Mouse (Mus musculus): ENCODE results near the gene Klhdc8b. TPM values are rescaled to one million over a fixed set of nuclear protein-coding genes. Genes with fewer than 3 reads are reported as not detected.

The Klhdc8b gene
- total RNA-seq (2014; rRNA removed) (68.7 and 95.6 TPM in 2 replicates), polyA plus RNA-seq (2015; fragmentation: Nextera tagmentation; extraction: Ambion mirVana) (45.5 and 56.5 TPM in 2 replicates)

- DNase-seq (no peak), ATAC-seq (no peak)
- Histone ChIP-seq H3K27ac (ENCODE audit: low read depth, low read length) (peak within 1 kb of the TSS; percentile 76), H3K4me2 (ENCODE audit: low read depth) (peak within 1 kb of the TSS; percentile 88), H3K4me3 (ENCODE audit: low read depth, low read length) (peak within 1 kb of the TSS; percentile 79), H3K36me3 (ENCODE audit: insufficient read depth) (peaks cover 32% of the 10 kb centered on the region), H3K9me3 (ENCODE audit: low read length) (no peaks in the 10 kb centered on the region), H3K27me3 (ENCODE audit: insufficient read depth, low read length) (no peaks in the 10 kb centered on the region), H3K9ac (peak within 1 kb of the TSS; percentile 80), H3K4me1 (ENCODE audit: insufficient read depth) (0 out of 2 replicates have a peak, but pooled peaks cover 8% of the 10 kb centered on the region)
- 27% methylated on average over 11 of the region's 11 CpGs for WGBS
- TF ChIP-seq CTCF (IDR thresholded peaks at IDR 0.05; ENCODE audit: low read depth), result no peak
These were observed at the start of gene Klhdc8b for GRCm38 (mm10) chr9:108461181-108461631. Gene Klhdc8b, minus strand, starts transcription at chr9:108461581.

GRCm38 (mm10) chr9:108508776-108509175, 47.4 kb upstream of the Klhdc8b start:
- Histone ChIP-seq H3K27ac (ENCODE audit: low read depth, low read length) (no peak overlapping the region), H3K4me3 (ENCODE audit: low read depth, low read length) (peak overlapping the region; percentile 54; the same call in 1 of the 2 replicates), H3K4me1 (ENCODE audit: insufficient read depth) (peaks cover 15% of the 10 kb centered on the region), H3K27me3 (ENCODE audit: insufficient read depth, low read length) (no peaks in the 10 kb centered on the region), H3K9me3 (ENCODE audit: low read length) (no peaks in the 10 kb centered on the region), H3K9ac (peak overlapping the region; percentile 49; the same call in 1 of the 2 replicates), H3K36me3 (ENCODE audit: insufficient read depth) (peaks cover 39% of the 10 kb centered on the region), H3K4me2 (ENCODE audit: low read depth) (peak overlapping the region; percentile 68)
- ATAC-seq (no peak), DNase-seq (no peak)
- no peak for TF ChIP-seq CTCF (IDR thresholded peaks at IDR 0.05; ENCODE audit: low read depth)
- 89% methylated on average over 7 of the region's 7 CpGs for WGBS

GRCm38 (mm10) chr9:108507619-108508434, 46.4 kb upstream of the Klhdc8b start, which contains the start of gene Qars:
Gene Qars, plus strand, starts transcription at chr9:108507706.
- H3K36me3 ChIP-seq (ENCODE audit: insufficient read depth), result peaks cover 36% of the 10 kb centered on the region
- ATAC-seq, result peak; percentile 99
- no peak for TF ChIP-seq CTCF (IDR thresholded peaks at IDR 0.05; ENCODE audit: low read depth)

GRCm38 (mm10) chr9:108506901-108507300, 45.5 kb upstream of the Klhdc8b start:
- 89% methylated on average over 7 of the region's 7 CpGs for WGBS
- peaks cover 15% of the 10 kb centered on the region for H3K4me1 ChIP-seq (ENCODE audit: insufficient read depth)
- H3K27me3 ChIP-seq (ENCODE audit: insufficient read depth, low read length), result no peaks in the 10 kb centered on the region
- no peaks in the 10 kb centered on the region for H3K9me3 ChIP-seq (ENCODE audit: low read length)
- no peak for ATAC-seq
- DNase-seq, result no peak
- no peak overlapping the region for H3K4me3 ChIP-seq (ENCODE audit: low read depth, low read length)
- peak overlapping the region; percentile 68 for H3K4me2 ChIP-seq (ENCODE audit: low read depth)
- peaks cover 27% of the 10 kb centered on the region for H3K36me3 ChIP-seq (ENCODE audit: insufficient read depth)
- TF ChIP-seq CTCF (IDR thresholded peaks at IDR 0.05; ENCODE audit: low read depth), result no peak
- no peak overlapping the region for H3K9ac ChIP-seq
- H3K27ac ChIP-seq (ENCODE audit: low read depth, low read length), result peak overlapping the region; percentile 57; the same call in 1 of the 2 replicates

More at GRCm38 (mm10) chr9:108507619-108508434, 46.4 kb upstream of the Klhdc8b start, which contains the start of gene Qars:
- H3K27ac ChIP-seq (ENCODE audit: low read depth, low read length), result peak within 1 kb of the TSS; percentile 57
- H3K27me3 ChIP-seq (ENCODE audit: insufficient read depth, low read length), result no peaks in the 10 kb centered on the region
- peaks cover 15% of the 10 kb centered on the region for H3K4me1 ChIP-seq (ENCODE audit: insufficient read depth)
- peak within 1 kb of the TSS; percentile 49 for H3K9ac ChIP-seq
- peak within 1 kb of the TSS; percentile 68 for H3K4me2 ChIP-seq (ENCODE audit: low read depth)
- no peaks in the 10 kb centered on the region for H3K9me3 ChIP-seq (ENCODE audit: low read length)
- DNase-seq, result peak; percentile 96
- H3K4me3 ChIP-seq (ENCODE audit: low read depth, low read length), result peak within 1 kb of the TSS; percentile 54
- under 1% methylated on average over 37 of the region's 37 CpGs for WGBS

GRCm38 (mm10) chr9:108499943-108500342, 38.6 kb upstream of the Klhdc8b start:
- WGBS, result 94% methylated on average over 15 of the region's 15 CpGs
- Histone ChIP-seq H3K36me3 (ENCODE audit: insufficient read depth) (peaks cover 77% of the 10 kb centered on the region), H3K4me3 (ENCODE audit: low read depth, low read length) (no peak overlapping the region), H3K4me2 (ENCODE audit: low read depth) (no peak overlapping the region), H3K27ac (ENCODE audit: low read depth, low read length) (no peak overlapping the region), H3K4me1 (ENCODE audit: insufficient read depth) (no peaks in the 10 kb centered on the region), H3K27me3 (ENCODE audit: insufficient read depth, low read length) (no peaks in the 10 kb centered on the region), H3K9ac (no peak overlapping the region), H3K9me3 (ENCODE audit: low read length) (no peaks in the 10 kb centered on the region)
- no peak for TF ChIP-seq CTCF (IDR thresholded peaks at IDR 0.05; ENCODE audit: low read depth)
- ATAC-seq, result no peak
- DNase-seq, result no peak

- no peak overlapping the region for H3K9ac ChIP-seq
- no peak for ATAC-seq
These were observed 37.9 kb upstream of the Klhdc8b start for GRCm38 (mm10) chr9:108499231-108499630.

GRCm38 (mm10) chr9:108494905-108495304, 33.5 kb upstream of the Klhdc8b start:
- no peak overlapping the region for H3K4me2 ChIP-seq (ENCODE audit: low read depth)
- no peak for ATAC-seq
- H3K36me3 ChIP-seq (ENCODE audit: insufficient read depth), result peaks cover 77% of the 10 kb centered on the region
- no peak overlapping the region for H3K9ac ChIP-seq
- H3K4me3 ChIP-seq (ENCODE audit: low read depth, low read length), result no peak overlapping the region
- DNase-seq, result no peak
- no peaks in the 10 kb centered on the region for H3K9me3 ChIP-seq (ENCODE audit: low read length)
- no peak overlapping the region for H3K27ac ChIP-seq (ENCODE audit: low read depth, low read length)
- 81% methylated on average over 10 of the region's 10 CpGs for WGBS
- TF ChIP-seq CTCF (IDR thresholded peaks at IDR 0.05; ENCODE audit: low read depth), result no peak
- H3K4me1 ChIP-seq (ENCODE audit: insufficient read depth), result 0 out of 2 replicates have a peak, but pooled peaks cover 4% of the 10 kb centered on the region
- H3K27me3 ChIP-seq (ENCODE audit: insufficient read depth, low read length), result no peaks in the 10 kb centered on the region

More at GRCm38 (mm10) chr9:108499231-108499630, 37.9 kb upstream of the Klhdc8b start:
- no peak for TF ChIP-seq CTCF (IDR thresholded peaks at IDR 0.05; ENCODE audit: low read depth)
- H3K4me1 ChIP-seq (ENCODE audit: insufficient read depth), result no peaks in the 10 kb centered on the region
- WGBS, result 93% methylated on average over 7 of the region's 7 CpGs
- no peaks in the 10 kb centered on the region for H3K9me3 ChIP-seq (ENCODE audit: low read length)
- H3K27me3 ChIP-seq (ENCODE audit: insufficient read depth, low read length), result no peaks in the 10 kb centered on the region
- no peak overlapping the region for H3K4me3 ChIP-seq (ENCODE audit: low read depth, low read length)
- H3K36me3 ChIP-seq (ENCODE audit: insufficient read depth), result peaks cover 84% of the 10 kb centered on the region
- no peak overlapping the region for H3K27ac ChIP-seq (ENCODE audit: low read depth, low read length)
- no peak overlapping the region for H3K4me2 ChIP-seq (ENCODE audit: low read depth)
- DNase-seq, result no peak

Data from forebrain, postnatal 0 days (tissue).